Mouse (Mus musculus) ES-E14 (cell line): ENCODE results near the gene Lcp2.

Experiments used
- HCFC1 ChIP-seq: IDR thresholded peaks from 2 replicates; pipeline ENCODE4 v1.6.1; 2012; ENCODE audit warnings: low read length, inconsistent platforms, borderline replicate concordance; ENCODE audit not compliant: insufficient read depth
- ZC3H11A ChIP-seq: IDR thresholded peaks from 2 replicates; pipeline ENCODE4 v1.6.1; 2012; ENCODE audit warnings: low read depth, mild to moderate bottlenecking, inconsistent platforms, low read length, borderline replicate concordance

GRCm38 (mm10) chr11:34118319-34118718, 71.6 kb downstream of the Lcp2 start:
- TF ChIP-seq HCFC1 = no peak
- no peak for TF ChIP-seq ZC3H11A
